Mouse (Mus musculus) liver, adult 2 months (tissue): Measurements from ENCODE around the gene Prdx6.

ENCODE experiments used
- CTCF ChIP-seq: fragments of 200-500 bp; IDR thresholded peaks from 2 replicates; pipeline ENCODE4 v1.5.1; 2011; ENCODE audit warnings: low read depth, low read length, control low read depth
- POLR2A ChIP-seq: fragments of 200-500 bp; IDR thresholded peaks from 2 replicates; pipeline ENCODE4 v1.6.1; 2011; ENCODE audit warnings: low read length, control low read depth; ENCODE audit not compliant: insufficient read depth; ENCODE audit errors: extremely low read depth

DNA sequence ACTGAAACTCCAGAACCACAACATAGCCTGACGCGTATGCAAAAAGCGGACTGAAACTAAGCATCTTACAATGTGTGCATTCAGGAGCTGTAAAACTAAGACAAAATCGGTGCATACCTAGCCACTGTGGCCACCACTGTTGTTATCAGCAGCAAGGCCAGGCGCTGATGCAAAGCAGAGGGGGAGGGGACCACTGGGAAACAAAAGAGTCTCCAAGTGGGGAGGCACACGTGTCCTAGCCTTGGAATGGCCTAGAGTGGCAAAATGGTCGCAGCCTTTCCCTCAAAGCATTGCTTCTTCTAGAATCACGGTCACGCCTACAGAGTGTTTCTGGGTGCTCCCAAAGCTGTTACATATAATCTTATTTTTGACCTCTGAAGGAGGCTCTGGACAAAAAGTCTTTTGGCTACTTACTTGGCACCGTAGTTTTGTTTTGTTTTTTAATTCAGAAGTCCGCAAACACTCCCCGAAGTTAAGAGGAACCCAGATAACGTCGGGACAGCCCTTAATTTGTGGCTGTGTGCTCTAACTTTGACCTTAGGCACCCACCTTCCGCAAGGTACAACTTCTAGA is 902 bp downstream of the Prdx6 start:
- TF ChIP-seq CTCF (no peak), POLR2A (no peak)
